Mouse (Mus musculus): ENCODE measurements at regions not wholly inside any gene's neighbourhood (a gene's known extent, or its start where the extent isn't known, plus 50 kb on each side); places are given as distances from the start of the nearest gene placed in this dataset.
"Not testable (repeated sequence)": the region's sequence is repeated elsewhere in the genome, so short reads cannot be mapped to it uniquely, and the experiment has no call there.

DNA sequence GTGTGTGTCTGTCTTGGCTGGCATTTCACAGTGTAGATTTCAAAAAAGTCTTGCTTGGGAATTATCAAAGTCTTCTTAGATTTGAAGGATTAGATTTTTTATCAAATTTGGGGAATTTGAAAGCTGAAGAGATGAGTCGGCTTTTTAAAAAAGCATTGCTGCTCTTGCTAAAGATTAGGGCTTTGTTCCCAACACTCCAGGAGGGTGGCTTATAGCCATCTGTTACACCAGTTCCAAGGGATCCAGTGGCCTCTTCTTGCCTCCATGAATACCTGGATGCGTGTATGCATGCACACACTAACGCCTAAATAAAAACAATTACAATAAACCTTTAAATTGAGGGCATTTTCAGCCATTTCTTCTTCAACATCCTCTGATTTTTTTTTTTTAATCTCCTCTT is 144.5 kb upstream of the Mon1b start:
- Histone ChIP-seq H3K4me3 (replicated peaks) (no peak overlapping the region), H3K27me3 (replicated peaks) (no peaks in the 10 kb centered on the region), H3K4me1 (no peaks in the 10 kb centered on the region), H3K9ac (replicated peaks) (no peak overlapping the region), H3K36me3 (no peaks in the 10 kb centered on the region), H3K4me2 (no peak overlapping the region), H3K27ac (replicated peaks) (no peak overlapping the region), H3K9me3 (replicated peaks) (no peaks in the 10 kb centered on the region)
- ATAC-seq (ENCODE audit: low FRiP score): no peak
- WGBS: 79% methylated on average over 3 of the region's 3 CpGs

DNA sequence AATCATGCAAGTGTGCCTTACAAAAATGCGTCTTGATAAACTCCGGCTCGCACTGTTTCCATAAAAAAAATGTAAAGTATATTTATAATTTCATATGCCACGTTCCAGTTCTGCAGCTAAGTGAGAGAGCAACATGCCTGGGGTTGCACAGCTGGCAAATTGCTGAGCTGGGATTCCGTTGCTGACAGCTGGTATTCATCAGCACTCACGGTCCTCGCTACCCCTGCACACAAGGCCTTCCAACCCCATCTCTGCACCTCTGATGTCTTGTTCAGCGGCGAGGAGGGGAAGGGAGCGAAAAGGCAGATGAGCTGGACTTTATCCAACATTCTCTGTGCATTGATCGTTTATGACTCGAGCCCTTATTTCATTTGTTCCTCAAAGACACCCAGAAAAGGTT is 138.5 kb upstream of the Mon1b start:
- Histone ChIP-seq H3K9me3 (replicated peaks) (no peaks in the 10 kb centered on the region), H3K4me2 (no peak overlapping the region), H3K27me3 (replicated peaks) (no peaks in the 10 kb centered on the region), H3K9ac (replicated peaks) (no peak overlapping the region), H3K27ac (replicated peaks) (0 out of 2 replicates have a peak overlapping the region, but pooled peaks have one; percentile 37), H3K36me3 (no peaks in the 10 kb centered on the region), H3K4me1 (0 out of 2 replicates have a peak, but pooled peaks cover 2% of the 10 kb centered on the region), H3K4me3 (replicated peaks) (no peak overlapping the region)
- 54% methylated on average over 12 of the region's 12 CpGs for WGBS
- no peak for ATAC-seq (ENCODE audit: low FRiP score)

DNA sequence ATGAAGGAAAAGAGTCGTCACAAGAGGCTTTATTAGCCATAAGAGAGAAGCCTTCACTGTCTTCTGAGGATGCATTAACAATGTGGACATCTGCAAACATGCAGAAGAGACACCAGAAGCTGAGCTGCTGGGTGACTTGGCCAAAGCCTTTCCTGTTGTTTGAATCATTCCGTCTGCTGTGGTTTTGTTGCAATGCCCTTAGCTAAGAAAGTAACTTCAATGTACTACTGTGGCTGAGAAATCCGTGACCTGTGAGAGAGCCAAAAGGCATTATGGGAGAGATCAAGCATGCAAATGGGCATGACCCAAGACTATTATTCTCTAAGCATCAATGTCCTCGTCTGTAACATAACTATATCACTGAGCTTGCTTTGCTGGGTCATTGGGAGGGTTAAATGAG is 132.7 kb upstream of the Mon1b start:
- Histone ChIP-seq H3K27ac (replicated peaks) (no peak overlapping the region), H3K4me3 (replicated peaks) (no peak overlapping the region), H3K4me2 (no peak overlapping the region), H3K4me1 (no peaks in the 10 kb centered on the region), H3K36me3 (no peaks in the 10 kb centered on the region), H3K9me3 (replicated peaks) (no peaks in the 10 kb centered on the region), H3K9ac (replicated peaks) (no peak overlapping the region), H3K27me3 (replicated peaks) (no peaks in the 10 kb centered on the region)
- ATAC-seq (ENCODE audit: low FRiP score): no peak
- whole genome bisulfite sequencing: 45% methylated on average over 4 of the region's 4 CpGs

DNA sequence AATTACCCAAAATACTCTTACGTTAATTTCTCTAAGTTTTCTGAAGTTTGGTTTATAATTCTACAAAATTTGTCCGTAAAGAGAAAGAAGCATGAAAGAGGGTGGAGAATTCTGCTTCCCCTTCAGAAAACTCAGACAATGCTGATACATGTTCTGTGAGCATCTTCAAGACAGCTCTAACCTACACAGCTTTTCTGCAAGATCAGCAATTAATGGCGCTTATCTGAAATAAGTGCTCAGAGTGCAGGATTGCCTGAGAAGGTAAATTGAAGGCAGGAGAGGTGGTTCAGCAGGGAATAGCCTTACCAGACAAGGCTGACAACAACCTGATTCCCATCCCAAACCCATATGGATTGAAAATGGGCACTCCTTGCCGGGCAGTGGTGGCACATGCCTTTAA is 122.5 kb upstream of the Mon1b start:
- Histone ChIP-seq H3K27ac (replicated peaks) (no peak overlapping the region), H3K9me3 (replicated peaks) (no peaks in the 10 kb centered on the region), H3K27me3 (replicated peaks) (no peaks in the 10 kb centered on the region), H3K4me3 (replicated peaks) (no peak overlapping the region), H3K4me1 (no peaks in the 10 kb centered on the region), H3K9ac (replicated peaks) (no peak overlapping the region), H3K4me2 (no peak overlapping the region), H3K36me3 (no peaks in the 10 kb centered on the region)
- 94% methylated on average over 4 of the region's 4 CpGs for WGBS
- no peak for ATAC-seq (ENCODE audit: low FRiP score)

DNA sequence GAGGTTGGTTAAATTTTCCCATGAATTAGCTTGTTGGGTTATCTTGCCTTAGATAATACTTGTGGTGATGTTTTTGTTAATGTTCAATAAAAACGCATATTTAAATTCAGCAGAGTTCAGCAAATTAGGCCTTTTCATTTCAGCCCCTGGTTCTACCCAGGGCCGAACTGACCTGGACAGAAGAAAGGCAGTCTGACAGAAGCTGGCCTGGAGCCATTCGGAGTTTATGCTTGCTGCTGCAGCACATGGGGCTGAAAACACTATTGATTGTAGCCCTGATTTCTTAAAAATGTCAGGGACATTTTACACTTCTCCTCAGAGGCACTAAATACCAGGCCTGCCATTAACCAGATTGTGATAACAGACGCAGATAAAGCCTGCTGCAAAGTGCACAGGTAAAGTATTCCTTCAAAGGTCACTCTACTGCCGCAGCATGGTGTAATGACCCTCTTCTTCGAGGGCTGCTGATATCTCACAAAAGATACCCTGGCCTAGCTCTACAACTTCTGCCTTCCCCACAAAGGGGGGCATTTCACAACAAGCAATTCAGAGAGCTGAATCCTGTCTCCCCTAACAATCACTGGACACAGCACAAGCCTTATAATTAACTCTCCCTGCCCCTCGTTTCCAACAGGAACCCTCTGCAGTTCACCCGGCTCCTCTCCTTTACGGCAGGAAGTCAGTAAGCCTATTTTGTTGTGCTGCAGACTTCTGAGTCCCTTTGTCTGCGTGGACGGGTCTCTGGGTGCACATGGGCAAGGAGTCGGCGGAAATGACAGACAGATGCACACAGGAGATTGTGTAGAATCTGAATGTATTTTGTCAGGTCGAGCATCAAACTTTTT is 121.3 kb upstream of the Mon1b start:
- Histone ChIP-seq H3K9me3 (replicated peaks) (no peaks in the 10 kb centered on the region), H3K9ac (replicated peaks) (no peak overlapping the region), H3K27ac (replicated peaks) (no peak overlapping the region), H3K4me1 (no peaks in the 10 kb centered on the region), H3K4me3 (replicated peaks) (no peak overlapping the region), H3K27me3 (replicated peaks) (no peaks in the 10 kb centered on the region), H3K36me3 (no peaks in the 10 kb centered on the region), H3K4me2 (no peak overlapping the region)
- ATAC-seq (ENCODE audit: low FRiP score): no peak
- WGBS: 60% methylated on average over 14 of the region's 14 CpGs

DNA sequence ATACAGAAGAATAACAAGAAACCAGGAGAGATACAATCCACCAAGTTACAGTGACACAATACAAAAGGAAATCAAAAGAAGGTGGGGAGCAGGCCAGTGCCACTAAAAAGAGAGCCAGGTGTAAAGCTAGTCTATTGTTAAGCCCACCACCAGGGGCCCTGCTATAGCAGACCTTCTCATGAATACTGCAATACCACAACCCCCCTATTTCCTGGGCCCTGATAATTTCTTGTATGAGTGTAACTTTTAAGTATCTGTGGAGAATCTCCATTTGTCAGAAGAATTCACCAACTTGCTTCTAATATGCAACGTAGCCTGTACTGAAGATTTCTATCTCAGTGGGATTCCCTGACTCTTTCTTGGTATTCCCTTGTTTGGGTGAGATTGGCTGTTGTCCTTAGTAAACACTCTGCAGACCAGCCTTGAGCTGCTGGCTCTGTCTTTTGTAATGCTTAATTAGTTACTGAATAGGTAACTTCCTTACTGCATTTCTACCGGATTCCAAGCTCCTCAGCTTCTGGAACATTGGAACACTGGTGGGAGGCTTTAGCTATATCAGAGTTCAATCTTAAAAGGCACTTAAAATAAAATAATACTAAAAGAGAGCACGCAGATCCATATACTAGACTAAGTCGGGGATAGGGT is 120.5 kb upstream of the Mon1b start:
- WGBS: 72% methylated on average over 4 of the region's 4 CpGs
- H3K4me2 ChIP-seq; H3K27ac ChIP-seq (replicated peaks); H3K4me3 ChIP-seq (replicated peaks); H3K9ac ChIP-seq (replicated peaks); ATAC-seq (ENCODE audit: low FRiP score); H3K27me3 ChIP-seq (replicated peaks); H3K9me3 ChIP-seq (replicated peaks); H3K36me3 ChIP-seq; H3K4me1 ChIP-seq: not testable (repeated sequence)

DNA sequence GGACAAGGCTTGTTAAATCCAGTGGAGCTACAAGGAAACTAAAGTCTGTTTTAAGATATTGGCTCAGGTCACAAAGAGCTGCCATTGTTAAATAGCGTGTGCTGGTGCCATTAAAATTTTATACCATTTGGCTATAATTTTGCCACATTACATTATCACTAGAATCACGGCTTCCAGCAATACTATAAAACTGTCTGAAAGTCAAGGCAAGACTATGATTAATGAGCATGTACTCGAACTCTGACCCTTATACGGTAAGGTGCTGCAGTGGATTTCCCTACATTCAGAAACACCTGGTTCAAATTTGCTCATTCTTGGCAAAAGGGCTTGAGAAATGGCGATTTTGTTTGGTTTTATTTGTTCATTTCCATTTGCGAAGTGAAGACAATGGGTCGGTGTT is 119.2 kb upstream of the Mon1b start:
- Histone ChIP-seq H3K9ac (replicated peaks) (no peak overlapping the region), H3K9me3 (replicated peaks) (no peaks in the 10 kb centered on the region), H3K4me3 (replicated peaks) (no peak overlapping the region), H3K27me3 (replicated peaks) (no peaks in the 10 kb centered on the region), H3K36me3 (no peaks in the 10 kb centered on the region), H3K4me1 (no peaks in the 10 kb centered on the region), H3K4me2 (no peak overlapping the region), H3K27ac (replicated peaks) (no peak overlapping the region)
- no peak for ATAC-seq (ENCODE audit: low FRiP score)
- WGBS: 82% methylated on average over 7 of the region's 7 CpGs

DNA sequence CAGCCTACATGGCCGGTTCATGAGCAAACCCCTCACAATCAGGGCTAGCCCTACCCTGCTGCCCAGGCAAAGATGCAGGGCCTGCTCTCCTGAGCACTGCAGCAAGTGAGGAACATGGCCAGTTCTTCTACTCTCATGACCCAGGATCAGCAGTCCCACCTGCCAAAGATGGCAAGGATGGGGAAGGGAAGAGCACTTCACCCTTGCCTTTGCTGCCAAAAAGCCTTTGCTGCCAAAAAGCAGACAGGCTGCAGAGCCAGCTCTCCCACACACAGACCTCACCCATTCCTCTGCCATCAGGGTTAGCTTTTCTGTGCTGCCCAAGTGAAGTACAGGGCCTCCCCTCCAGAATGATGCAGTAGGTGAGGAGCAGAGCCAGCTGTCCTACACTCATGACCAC is 117.5 kb upstream of the Mon1b start:
- 92% methylated on average over 1 of the region's 1 CpGs for WGBS
- ATAC-seq (ENCODE audit: low FRiP score): no peak
- Histone ChIP-seq H3K4me3 (replicated peaks) (no peak overlapping the region), H3K9me3 (replicated peaks) (no peaks in the 10 kb centered on the region), H3K27ac (replicated peaks) (no peak overlapping the region), H3K4me2 (no peak overlapping the region), H3K4me1 (no peaks in the 10 kb centered on the region), H3K27me3 (replicated peaks) (no peaks in the 10 kb centered on the region), H3K36me3 (no peaks in the 10 kb centered on the region), H3K9ac (replicated peaks) (no peak overlapping the region)

DNA sequence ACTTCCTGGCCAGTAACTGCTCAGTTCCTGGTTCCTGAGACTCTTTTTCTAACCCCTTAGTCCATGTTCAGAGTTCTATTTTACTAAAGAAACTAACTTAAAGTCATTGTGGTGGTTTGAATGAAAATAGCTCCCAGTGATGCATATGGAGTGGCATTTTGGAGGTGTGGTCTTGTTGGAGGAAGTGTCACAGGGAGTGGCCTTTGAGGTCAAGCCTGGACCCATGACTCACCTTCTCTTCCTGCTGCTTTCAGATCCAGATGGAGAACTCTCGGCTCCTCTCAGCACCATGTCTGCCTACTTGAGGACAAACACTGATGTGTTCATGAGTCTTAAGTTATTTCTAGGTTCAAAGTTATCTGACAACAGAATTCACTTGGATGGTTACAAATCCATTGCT is 111.8 kb upstream of the Mon1b start:
- no peak overlapping the region for H3K9ac ChIP-seq (replicated peaks)
- no peak overlapping the region for H3K27ac ChIP-seq (replicated peaks)
- H3K36me3 ChIP-seq: no peaks in the 10 kb centered on the region
- H3K4me3 ChIP-seq (replicated peaks): no peak overlapping the region
- H3K4me1 ChIP-seq: no peaks in the 10 kb centered on the region
- H3K4me2 ChIP-seq: no peak overlapping the region
- no peaks in the 10 kb centered on the region for H3K27me3 ChIP-seq (replicated peaks)
- 83% methylated on average over 1 of the region's 1 CpGs for WGBS
- no peaks in the 10 kb centered on the region for H3K9me3 ChIP-seq (replicated peaks)
- ATAC-seq (ENCODE audit: low FRiP score): no peak

DNA sequence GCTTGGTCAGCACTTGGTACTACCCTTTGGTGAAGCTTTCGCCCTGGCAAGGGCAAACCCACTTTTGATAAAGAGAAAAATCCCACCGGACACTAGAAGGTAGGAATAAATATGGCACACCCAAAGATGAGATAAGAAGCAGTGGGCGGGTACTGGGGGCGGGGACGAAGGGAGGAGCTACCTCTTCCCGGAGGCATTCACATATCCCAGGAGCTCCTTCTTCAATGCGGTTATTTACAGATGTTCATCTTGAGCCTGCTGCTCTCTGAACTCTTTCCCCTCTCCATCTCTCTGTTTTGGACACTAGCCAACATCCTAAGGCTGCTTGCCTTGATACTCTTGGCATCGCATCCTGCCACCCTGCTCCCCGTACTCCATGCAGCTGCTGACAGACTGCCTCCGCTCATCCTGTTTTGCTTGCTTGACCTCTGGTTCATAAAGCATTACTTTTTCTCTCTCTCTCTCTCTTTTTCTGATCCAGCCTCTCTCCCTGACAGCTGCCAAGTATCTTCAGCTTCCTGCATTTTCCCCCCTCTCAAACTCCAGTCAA is 104.2 kb upstream of the Mon1b start:
- Histone ChIP-seq H3K4me2 (peak overlapping the region; percentile 17; the same call in 1 of the 2 replicates), H3K27ac (replicated peaks) (no peak overlapping the region), H3K27me3 (replicated peaks) (no peaks in the 10 kb centered on the region), H3K9me3 (replicated peaks) (no peaks in the 10 kb centered on the region), H3K4me3 (replicated peaks) (no peak overlapping the region), H3K36me3 (no peaks in the 10 kb centered on the region), H3K4me1 (no peaks in the 10 kb centered on the region), H3K9ac (replicated peaks) (no peak overlapping the region)
- WGBS: 61% methylated on average over 10 of the region's 10 CpGs
- ATAC-seq (ENCODE audit: low FRiP score): no peak

DNA sequence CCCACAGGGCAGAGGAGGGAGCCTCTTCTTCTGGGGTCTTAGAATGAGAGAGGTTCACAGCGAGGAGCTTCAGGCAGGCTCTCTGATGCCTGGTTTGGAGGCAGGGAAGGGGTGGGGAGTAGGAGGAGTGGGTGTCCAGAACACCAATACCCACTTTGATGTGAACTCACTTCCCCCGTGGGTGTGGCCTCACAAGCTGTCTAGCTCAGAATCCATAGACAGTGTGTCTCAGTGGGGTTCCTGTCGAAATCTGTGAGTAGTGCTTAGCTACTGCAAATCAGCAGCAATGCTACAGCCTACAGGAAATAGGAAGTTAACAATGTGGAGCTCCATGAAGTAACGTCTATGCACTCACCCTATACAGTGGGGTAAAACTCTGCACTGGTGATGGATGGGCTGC is 102.5 kb upstream of the Mon1b start:
- ATAC-seq (ENCODE audit: low FRiP score): no peak
- H3K4me3 ChIP-seq (replicated peaks): no peak overlapping the region
- no peak overlapping the region for H3K27ac ChIP-seq (replicated peaks)
- H3K9me3 ChIP-seq (replicated peaks): no peaks in the 10 kb centered on the region
- no peaks in the 10 kb centered on the region for H3K36me3 ChIP-seq
- no peaks in the 10 kb centered on the region for H3K27me3 ChIP-seq (replicated peaks)
- no peak overlapping the region for H3K9ac ChIP-seq (replicated peaks)
- no peak overlapping the region for H3K4me2 ChIP-seq
- 62% methylated on average over 4 of the region's 4 CpGs for whole genome bisulfite sequencing
- H3K4me1 ChIP-seq: no peaks in the 10 kb centered on the region

DNA sequence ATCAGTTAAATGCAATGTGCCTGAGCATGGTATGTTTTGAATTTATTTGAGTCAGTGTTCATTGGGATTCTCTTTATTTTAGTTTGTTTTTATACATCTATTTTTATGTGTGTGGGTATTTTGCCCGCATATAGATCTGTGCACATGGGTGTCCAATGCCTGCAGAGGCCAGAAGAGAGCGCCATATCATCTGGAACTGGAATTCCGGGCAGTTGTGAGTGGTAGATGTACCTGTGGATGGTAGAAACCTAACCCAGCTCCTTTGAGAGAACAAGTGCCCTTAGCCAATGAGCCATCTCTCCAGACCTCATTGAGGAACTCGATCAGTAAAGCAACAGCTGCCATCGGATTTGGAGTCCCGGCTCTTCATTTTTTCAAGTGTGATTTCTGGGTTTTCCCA is 94.0 kb upstream of the Mon1b start:
- no peak overlapping the region for H3K9ac ChIP-seq (replicated peaks)
- no peaks in the 10 kb centered on the region for H3K9me3 ChIP-seq (replicated peaks)
- no peaks in the 10 kb centered on the region for H3K36me3 ChIP-seq
- WGBS: 91% methylated on average over 6 of the region's 6 CpGs
- H3K27ac ChIP-seq (replicated peaks): no peak overlapping the region
- no peaks in the 10 kb centered on the region for H3K27me3 ChIP-seq (replicated peaks)
- H3K4me3 ChIP-seq (replicated peaks): no peak overlapping the region
- no peak overlapping the region for H3K4me2 ChIP-seq
- no peaks in the 10 kb centered on the region for H3K4me1 ChIP-seq
- ATAC-seq (ENCODE audit: low FRiP score): no peak

All from neural tube, embryonic 15.5 days (tissue).